Mouse (Mus musculus) ES-Bruce4 (cell line): Measurements from ENCODE around the gene Smg9.

ENCODE experiments used
- EP300 ChIP-seq: IDR thresholded peaks from 2 replicates; pipeline ENCODE4 v1.6.1; 2011; ENCODE audit warnings: low read depth, low read length; ENCODE audit not compliant: insufficient read depth
- POLR2A ChIP-seq: IDR thresholded peaks from one replicate; pipeline ENCODE4 v1.8.1; 2011; ENCODE audit warnings: low read length; ENCODE audit not compliant: insufficient read depth

GRCm38 (mm10) chr7:24439191-24439590 lies 39.8 kb downstream of the Smg9 start:
- TF ChIP-seq EP300 (no peak), POLR2A (no peak)
